Mouse (Mus musculus): ENCODE measurements around the gene Atp2b1. TPM values are rescaled to one million over a fixed set of nuclear protein-coding genes. Genes with fewer than 3 reads are reported as not detected.

Atp2b1 gene
- total and polyA plus RNA-seq, 3 experiments, result 25.0 to 41.7 (median 31.7) TPM

DNA sequence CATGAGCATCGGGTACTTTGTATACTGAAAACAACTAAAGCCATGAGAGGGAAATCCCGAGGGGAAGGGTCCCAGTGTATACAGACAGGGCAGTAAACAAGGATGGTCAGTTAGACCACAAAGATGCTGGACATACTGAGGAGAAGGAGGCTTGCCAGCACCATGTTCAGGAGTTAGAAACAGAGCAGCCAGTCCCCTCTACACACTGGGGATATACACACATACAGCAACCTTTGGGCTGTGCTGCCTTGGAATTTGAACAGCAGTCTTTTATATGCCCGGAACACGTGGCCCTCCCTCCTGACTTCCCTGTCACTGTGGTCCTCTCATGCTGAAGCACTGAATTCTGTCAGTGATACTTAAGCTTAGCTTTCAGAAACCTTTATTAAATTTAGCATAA is 10.9 kb downstream of the Atp2b1 start:
- dilution Hi-C loops (cut with MboI; ENCODE audit: extremely low pct_ligation_motif_present, extremely low pct_unique_long_range_greater_than_20kb, low sequenced_read_pairs), result no loop called here
- no peak for TF ChIP-seq HCFC1 (IDR thresholded peaks at IDR 0.05; ENCODE audit: low read depth, low read length)
- no peak for TF ChIP-seq RCOR1 (conservative IDR thresholded peaks at IDR 0.05; ENCODE audit: low read depth, low read length)
- TF ChIP-seq ELF1 (IDR thresholded peaks at IDR 0.05; ENCODE audit: low read depth, low read length), result no peak
- no peak for TF ChIP-seq POLR2AphosphoS2 (IDR thresholded peaks at IDR 0.05; ENCODE audit: low read depth, low read length)
- no peak for TF ChIP-seq IRF4 (IDR thresholded peaks at IDR 0.05; ENCODE audit: low read depth, low read length)
- no peak for TF ChIP-seq NELFE (IDR thresholded peaks at IDR 0.05; ENCODE audit: low read depth, low read length)
- TF ChIP-seq ZC3H11A (IDR thresholded peaks at IDR 0.05; ENCODE audit: low read depth, low read length), result no peak
- no peak for TF ChIP-seq MAZ (IDR thresholded peaks at IDR 0.05; ENCODE audit: low read depth, low read length)
- no peak for TF ChIP-seq PAX5 (IDR thresholded peaks at IDR 0.05; ENCODE audit: low read length)
- TF ChIP-seq ETS1 (conservative IDR thresholded peaks at IDR 0.05; ENCODE audit: low read depth, low read length), result no peak
- no peak for TF ChIP-seq MYC (IDR thresholded peaks at IDR 0.05; ENCODE audit: low read depth, low read length)
- no peak for TF ChIP-seq ZKSCAN1 (IDR thresholded peaks at IDR 0.05; ENCODE audit: borderline replicate concordance, low read depth, low read length)
- TF ChIP-seq ZMIZ1 (IDR thresholded peaks at IDR 0.05; ENCODE audit: low read depth, low read length), result no peak
- no peak for TF ChIP-seq MAX (IDR thresholded peaks at IDR 0.05; ENCODE audit: low read length)
- TF ChIP-seq POLR2A (IDR thresholded peaks at IDR 0.05; ENCODE audit: low read depth, low read length), result no peak
- TF ChIP-seq SMC3 (IDR thresholded peaks at IDR 0.05; ENCODE audit: low read depth, low read length), result no peak
- no peak for TF ChIP-seq TCF12 (IDR thresholded peaks at IDR 0.05; ENCODE audit: low read depth, low read length)
- no peak for TF ChIP-seq UBTF (IDR thresholded peaks at IDR 0.05; ENCODE audit: low read depth, low read length)
- H3K9ac ChIP-seq (ENCODE audit: insufficient read depth, low read depth), result no peak overlapping the region
- no peak overlapping the region for H3K27ac ChIP-seq (ENCODE audit: insufficient read depth, low read depth)
- DNase-seq (ENCODE audit: extremely low read depth), result no peak
- peaks cover 2 to 56% of the 10 kb centered on the region in 2 experiments; a peak in 3 of 4 replicates for H3K4me1 ChIP-seq (ENCODE audit: control insufficient read depth in 1 of 2, insufficient read depth in 2 of 2)
- no peaks in the 10 kb centered on the region for H3K9me3 ChIP-seq (replicated peaks; ENCODE audit: low read length)
- no peaks in the 10 kb centered on the region for H3K27me3 ChIP-seq (replicated peaks)
- peaks cover 73% of the 10 kb centered on the region for H3K79me2 ChIP-seq (replicated peaks; ENCODE audit: control insufficient read depth, extremely low read depth, insufficient read depth, poor library complexity, severe bottlenecking)
- no peak overlapping the region for H3K4me2 ChIP-seq (ENCODE audit: insufficient read depth, low read depth, poor library complexity, severe bottlenecking)
- in situ Hi-C loops (cut with MboI; ENCODE audit: low pct_ligation_motif_present, low pct_unique_long_range_greater_than_20kb, low sequenced_read_pairs), result no loop called here
- H3K36me3 ChIP-seq (replicated peaks in 1 of 2; ENCODE audit: control insufficient read depth in 1 of 2, insufficient read depth in 1 of 2, low read length in 1 of 2), result peaks cover 0 to 34% of the 10 kb centered on the region in 2 experiments
- H3K4me3 ChIP-seq (replicated peaks in 1 of 3; ENCODE audit: low read depth in 2 of 3, low read length in 2 of 3, poor library complexity in 1 of 3), result no peak overlapping the region

GRCm38 (mm10) chr10:98926991-98927390 is 12.8 kb downstream of the Atp2b1 start:
- Histone ChIP-seq H3K9me3 (replicated peaks; ENCODE audit: low read length) (no peaks in the 10 kb centered on the region), H3K4me2 (ENCODE audit: insufficient read depth, low read depth, poor library complexity, severe bottlenecking) (no peak overlapping the region), H3K27me3 (replicated peaks) (no peaks in the 10 kb centered on the region), H3K4me1 (ENCODE audit: control insufficient read depth in 1 of 2, insufficient read depth in 2 of 2) (peaks cover 0 to 48% of the 10 kb centered on the region in 2 experiments; a peak in 3 of 4 replicates), H3K9ac (ENCODE audit: insufficient read depth, low read depth) (no peak overlapping the region), H3K4me3 (replicated peaks in 1 of 3; ENCODE audit: low read depth in 2 of 3, low read length in 2 of 3, poor library complexity in 1 of 3) (no peak overlapping the region), H3K27ac (ENCODE audit: insufficient read depth, low read depth) (no peak overlapping the region), H3K36me3 (replicated peaks in 1 of 2; ENCODE audit: control insufficient read depth in 1 of 2, insufficient read depth in 1 of 2, low read length in 1 of 2) (peaks cover 0 to 37% of the 10 kb centered on the region in 2 experiments), H3K79me2 (replicated peaks; ENCODE audit: control insufficient read depth, extremely low read depth, insufficient read depth, poor library complexity, severe bottlenecking) (peaks cover 72% of the 10 kb centered on the region)
- no peak for TF ChIP-seq MAZ (IDR thresholded peaks at IDR 0.05; ENCODE audit: low read depth, low read length)
- TF ChIP-seq EP300 (IDR thresholded peaks at IDR 0.05; ENCODE audit: low read length), result no peak
- TF ChIP-seq RAD21 (IDR thresholded peaks at IDR 0.05; ENCODE audit: low read depth, low read length), result no peak
- no peak for TF ChIP-seq JUND (conservative IDR thresholded peaks at IDR 0.05; ENCODE audit: low read depth, low read length)
- no peak for TF ChIP-seq ZKSCAN1 (IDR thresholded peaks at IDR 0.05; ENCODE audit: borderline replicate concordance, low read depth, low read length)
- TF ChIP-seq KAT2A (IDR thresholded peaks at IDR 0.05; ENCODE audit: insufficient replicate concordance, low read length), result no peak
- no peak for TF ChIP-seq HCFC1 (IDR thresholded peaks at IDR 0.05; ENCODE audit: low read depth, low read length)
- no peak for TF ChIP-seq ETS1 (conservative IDR thresholded peaks at IDR 0.05; ENCODE audit: low read depth, low read length)
- TF ChIP-seq BHLHE40 (IDR thresholded peaks at IDR 0.05; ENCODE audit: low read depth, low read length), result no peak
- no peak for TF ChIP-seq JUN (IDR thresholded peaks at IDR 0.05; ENCODE audit: insufficient read depth, low read depth, low read length)
- no peak for TF ChIP-seq POLR2A (IDR thresholded peaks at IDR 0.05; ENCODE audit: low read depth, low read length)
- TF ChIP-seq SMC3 (IDR thresholded peaks at IDR 0.05; ENCODE audit: low read depth, low read length), result no peak
- TF ChIP-seq ZNF384 (IDR thresholded peaks at IDR 0.05; ENCODE audit: low read depth, low read length), result no peak
- TF ChIP-seq ZMIZ1 (IDR thresholded peaks at IDR 0.05; ENCODE audit: low read depth, low read length), result no peak
- no peak for TF ChIP-seq MAFK (IDR thresholded peaks at IDR 0.05; ENCODE audit: insufficient replicate concordance, low read length)
- no peak for TF ChIP-seq RCOR1 (conservative IDR thresholded peaks at IDR 0.05; ENCODE audit: low read depth, low read length)
- in situ Hi-C loops (cut with MboI; ENCODE audit: low pct_ligation_motif_present, low pct_unique_long_range_greater_than_20kb, low sequenced_read_pairs) (no loop called here), dilution Hi-C loops (cut with MboI; ENCODE audit: extremely low pct_ligation_motif_present, extremely low pct_unique_long_range_greater_than_20kb, low sequenced_read_pairs) (no loop called here)
- no peak for DNase-seq (ENCODE audit: extremely low read depth)

All from CH12.LX (cell line).